Mouse (Mus musculus): ENCODE measurements at regions not wholly inside any gene's neighbourhood (a gene's known extent, or its start where the extent isn't known, plus 50 kb on each side); places are given as distances from the start of the nearest gene placed in this dataset.

- no peak for ATAC-seq (replicated peaks; ENCODE audit: low FRiP score, poor library complexity, severe bottlenecking)
Measured at GRCm38 (mm10) chr2:117538865-117539264, 196.1 kb upstream of the Rasgrp1 start.

GRCm38 (mm10) chr2:117539285-117539684, 196.5 kb upstream of the Rasgrp1 start:
- no peak for ATAC-seq (replicated peaks; ENCODE audit: low FRiP score, poor library complexity, severe bottlenecking)

GRCm38 (mm10) chr2:117541471-117541870, 198.7 kb upstream of the Rasgrp1 start:
- no peak for ATAC-seq (replicated peaks; ENCODE audit: low FRiP score, poor library complexity, severe bottlenecking)

GRCm38 (mm10) chr2:117542298-117542697, 199.5 kb upstream of the Rasgrp1 start:
- no peak for ATAC-seq (replicated peaks; ENCODE audit: low FRiP score, poor library complexity, severe bottlenecking)

GRCm38 (mm10) chr2:117543301-117543782, 200.5 kb upstream of the Rasgrp1 start:
- no peak for ATAC-seq (replicated peaks; ENCODE audit: low FRiP score, poor library complexity, severe bottlenecking)

GRCm38 (mm10) chr2:117548273-117548672, 205.5 kb upstream of the Rasgrp1 start:
- ATAC-seq (replicated peaks; ENCODE audit: low FRiP score, poor library complexity, severe bottlenecking) = no peak

GRCm38 (mm10) chr2:117556301-117556700, 213.5 kb upstream of the Rasgrp1 start:
- no peak for ATAC-seq (replicated peaks; ENCODE audit: low FRiP score, poor library complexity, severe bottlenecking)

GRCm38 (mm10) chr2:117570987-117571386, 228.2 kb upstream of the Rasgrp1 start:
- ATAC-seq (replicated peaks; ENCODE audit: low FRiP score, poor library complexity, severe bottlenecking) = no peak

- ATAC-seq (replicated peaks; ENCODE audit: low FRiP score, poor library complexity, severe bottlenecking) = no peak
Measured at GRCm38 (mm10) chr2:117587381-117587780, 244.6 kb upstream of the Rasgrp1 start.

GRCm38 (mm10) chr2:117595028-117595427, 252.2 kb upstream of the Rasgrp1 start:
- no peak for ATAC-seq (replicated peaks; ENCODE audit: low FRiP score, poor library complexity, severe bottlenecking)

GRCm38 (mm10) chr2:117597573-117597972, 254.8 kb upstream of the Rasgrp1 start:
- ATAC-seq (replicated peaks; ENCODE audit: low FRiP score, poor library complexity, severe bottlenecking) = no peak

GRCm38 (mm10) chr2:117614772-117615171, 272.0 kb upstream of the Rasgrp1 start:
- ATAC-seq (replicated peaks; ENCODE audit: low FRiP score, poor library complexity, severe bottlenecking) = no peak

- ATAC-seq (replicated peaks; ENCODE audit: low FRiP score, poor library complexity, severe bottlenecking) = no peak
Measured at GRCm38 (mm10) chr2:117618063-117618462, 275.3 kb upstream of the Rasgrp1 start.

- ATAC-seq (replicated peaks; ENCODE audit: low FRiP score, poor library complexity, severe bottlenecking) = no peak
Measured at GRCm38 (mm10) chr2:117623955-117624354, 281.2 kb upstream of the Rasgrp1 start.

- no peak for ATAC-seq (replicated peaks; ENCODE audit: low FRiP score, poor library complexity, severe bottlenecking)
Measured at GRCm38 (mm10) chr2:117634906-117635305, 292.1 kb upstream of the Rasgrp1 start.

GRCm38 (mm10) chr2:117637397-117637796, 294.6 kb upstream of the Rasgrp1 start:
- ATAC-seq (replicated peaks; ENCODE audit: low FRiP score, poor library complexity, severe bottlenecking) = no peak

GRCm38 (mm10) chr2:117652101-117652500, 309.3 kb upstream of the Rasgrp1 start:
- ATAC-seq (replicated peaks; ENCODE audit: low FRiP score, poor library complexity, severe bottlenecking) = no peak

- ATAC-seq (replicated peaks; ENCODE audit: low FRiP score, poor library complexity, severe bottlenecking) = no peak
Measured at GRCm38 (mm10) chr2:117652647-117653046, 309.8 kb upstream of the Rasgrp1 start.

GRCm38 (mm10) chr2:117656546-117657175, 313.9 kb upstream of the Rasgrp1 start:
- no peak for ATAC-seq (replicated peaks; ENCODE audit: low FRiP score, poor library complexity, severe bottlenecking)

- ATAC-seq (replicated peaks; ENCODE audit: low FRiP score, poor library complexity, severe bottlenecking) = no peak
Measured at GRCm38 (mm10) chr2:117660217-117660924, 317.6 kb upstream of the Rasgrp1 start.

- ATAC-seq (replicated peaks; ENCODE audit: low FRiP score, poor library complexity, severe bottlenecking) = no peak
Measured at GRCm38 (mm10) chr2:117662653-117663052, 319.9 kb upstream of the Rasgrp1 start.

Data from erythroid progenitor cell, adult 5-6 weeks (primary cell).